Mouse (Mus musculus) forebrain, embryonic 12.5 days (tissue): Measurements from ENCODE around the gene Sprr4. TPM values are rescaled to one million over a fixed set of nuclear protein-coding genes. Genes with fewer than 3 reads are reported as not detected.
"Not testable (repeated sequence)": the region's sequence is repeated elsewhere in the genome, so short reads cannot be mapped to it uniquely, and the experiment has no call there.

Experiments
- ATAC-seq: fragments of 200-750 bp; cut with Nextera tagmentation; 2 replicates; pipeline ENCODE4 v1.8.0; 2017; ENCODE audit warnings: moderate TSS enrichment; ENCODE audit not compliant: low FRiP score
- H3K27ac ChIP-seq: fragments of 300-500 bp; sonication (generic); 2 replicates; pipeline ENCODE4 v1.5.1; 2016; ENCODE audit warnings: mild to moderate bottlenecking
- H3K27me3 ChIP-seq: fragments of 300-500 bp; sonication (generic); 2 replicates; pipeline ENCODE4 v1.6.1; 2016; ENCODE audit warnings: mild to moderate bottlenecking
- H3K36me3 ChIP-seq: fragments of 300-500 bp; sonication (generic); replicated peaks from 2 replicates; pipeline ENCODE4 v1.6.1; 2016; ENCODE audit warnings: mild to moderate bottlenecking
- H3K4me1 ChIP-seq: fragments of 300-500 bp; sonication (generic); 2 replicates; pipeline ENCODE4 v1.6.1; 2016
- H3K4me2 ChIP-seq: fragments of 300-500 bp; sonication (generic); 2 replicates; pipeline ENCODE4 v1.6.1; 2016; ENCODE audit warnings: mild to moderate bottlenecking, moderate library complexity
- H3K4me3 ChIP-seq: fragments of 300-500 bp; sonication (generic); replicated peaks from 2 replicates; pipeline ENCODE4 v1.5.1; 2016; ENCODE audit warnings: mild to moderate bottlenecking
- H3K9ac ChIP-seq: fragments of 300-500 bp; sonication (generic); 2 replicates; pipeline ENCODE4 v1.6.1; 2016; ENCODE audit warnings: mild to moderate bottlenecking
- H3K9me3 ChIP-seq: fragments of 300-500 bp; sonication (generic); 2 replicates; pipeline ENCODE4 v1.6.1; 2016
- WGBS: fragments of 180-500 bp; shearing (Covaris S2); methylation state at CpG from one replicate; pipeline ENCODE4 v1.1.7; 2016; 5-methylcytosine and 5-hydroxymethylcytosine counted together
- polyA plus RNA-seq: library from polyadenylated mRNA; unstranded; fragments of >200 nt; fragmentation: Nextera tagmentation; extraction: Ambion mirVana; gene quantifications from 2 replicates; pipeline ENCODE4 v1.2.1, GENCODE M21; 2016

Sprr4 gene
- polyA plus RNA-seq: not detected in 2 replicates

GRCm38 (mm10) chr3:92500393-92500792 is at the start of gene Sprr4:
Sprr4 (minus strand) TSS chr3:92500493.
- H3K9ac ChIP-seq: no peak within 1 kb of the TSS
- 93% methylated on average over 1 of the region's 1 CpGs for WGBS
- H3K9me3 ChIP-seq: no peaks in the 10 kb centered on the region
- H3K4me2 ChIP-seq: no peak within 1 kb of the TSS
- no peak within 1 kb of the TSS for H3K4me3 ChIP-seq
- no peaks in the 10 kb centered on the region for H3K27me3 ChIP-seq
- no peaks in the 10 kb centered on the region for H3K4me1 ChIP-seq
- no peak within 1 kb of the TSS for H3K27ac ChIP-seq
- no peak for ATAC-seq
- H3K36me3 ChIP-seq: no peaks in the 10 kb centered on the region

GRCm38 (mm10) chr3:92534411-92534810 is 34.1 kb upstream of the Sprr4 start, which contains the start of gene 2310046K23Rik:
2310046K23Rik (minus strand) TSS chr3:92534511.
- no peaks in the 10 kb centered on the region for H3K36me3 ChIP-seq
- 86% methylated on average over 3 of the region's 3 CpGs for WGBS
- H3K4me1 ChIP-seq: no peaks in the 10 kb centered on the region
- H3K9me3 ChIP-seq: no peaks in the 10 kb centered on the region
- no peak within 1 kb of the TSS for H3K9ac ChIP-seq
- ATAC-seq: no peak
- H3K4me3 ChIP-seq: no peak within 1 kb of the TSS
- H3K27me3 ChIP-seq: no peaks in the 10 kb centered on the region
- no peak within 1 kb of the TSS for H3K27ac ChIP-seq
- no peak within 1 kb of the TSS for H3K4me2 ChIP-seq

- Histone ChIP-seq H3K36me3 (no peaks in the 10 kb centered on the region), H3K4me3 (no peak overlapping the region), H3K9me3 (no peaks in the 10 kb centered on the region), H3K4me1 (no peaks in the 10 kb centered on the region), H3K27ac (no peak overlapping the region), H3K4me2 (no peak overlapping the region), H3K27me3 (no peaks in the 10 kb centered on the region), H3K9ac (no peak overlapping the region)
- ATAC-seq: no peak
These were observed 12.0 kb upstream of the Sprr4 start for GRCm38 (mm10) chr3:92512325-92512724.

GRCm38 (mm10) chr3:92510786-92511185 is 10.5 kb upstream of the Sprr4 start:
- Histone ChIP-seq H3K9ac (no peak overlapping the region), H3K4me1 (no peaks in the 10 kb centered on the region), H3K4me3 (no peak overlapping the region), H3K4me2 (no peak overlapping the region), H3K36me3 (no peaks in the 10 kb centered on the region), H3K27me3 (no peaks in the 10 kb centered on the region), H3K27ac (no peak overlapping the region), H3K9me3 (no peaks in the 10 kb centered on the region)
- ATAC-seq: no peak

- Histone ChIP-seq H3K9ac (no peak overlapping the region), H3K4me1 (no peaks in the 10 kb centered on the region), H3K27me3 (no peaks in the 10 kb centered on the region), H3K36me3 (no peaks in the 10 kb centered on the region), H3K4me2 (no peak overlapping the region), H3K9me3 (no peaks in the 10 kb centered on the region), H3K27ac (no peak overlapping the region), H3K4me3 (no peak overlapping the region)
- no peak for ATAC-seq
- 93% methylated on average over 1 of the region's 1 CpGs for WGBS
These were observed 7.9 kb upstream of the Sprr4 start for GRCm38 (mm10) chr3:92508185-92508584.

GRCm38 (mm10) chr3:92503528-92503927 is 3.2 kb upstream of the Sprr4 start:
- no peak overlapping the region for H3K4me2 ChIP-seq
- no peaks in the 10 kb centered on the region for H3K27me3 ChIP-seq
- H3K9ac ChIP-seq: no peak overlapping the region
- no peak overlapping the region for H3K4me3 ChIP-seq
- no peak overlapping the region for H3K27ac ChIP-seq
- H3K36me3 ChIP-seq: no peaks in the 10 kb centered on the region
- H3K4me1 ChIP-seq: no peaks in the 10 kb centered on the region
- H3K9me3 ChIP-seq: no peaks in the 10 kb centered on the region
- no peak for ATAC-seq

GRCm38 (mm10) chr3:92490262-92490661 is 10.0 kb downstream of the Sprr4 start:
- H3K36me3 ChIP-seq, H3K27me3 ChIP-seq, H3K4me2 ChIP-seq, ATAC-seq, H3K4me1 ChIP-seq, H3K9me3 ChIP-seq, H3K27ac ChIP-seq, H3K4me3 ChIP-seq, H3K9ac ChIP-seq: not testable (repeated sequence)

- no peak overlapping the region for H3K4me2 ChIP-seq
- H3K4me3 ChIP-seq: no peak overlapping the region
- WGBS: 76% methylated on average over 1 of the region's 1 CpGs
- no peaks in the 10 kb centered on the region for H3K27me3 ChIP-seq
- no peak for ATAC-seq
- no peaks in the 10 kb centered on the region for H3K9me3 ChIP-seq
- H3K4me1 ChIP-seq: no peaks in the 10 kb centered on the region
- no peaks in the 10 kb centered on the region for H3K36me3 ChIP-seq
- H3K27ac ChIP-seq: no peak overlapping the region
- no peak overlapping the region for H3K9ac ChIP-seq
These were observed 14.0 kb downstream of the Sprr4 start for GRCm38 (mm10) chr3:92486307-92486706.

- no peaks in the 10 kb centered on the region for H3K27me3 ChIP-seq
- no peak within 1 kb of the TSS for H3K27ac ChIP-seq
- ATAC-seq: no peak
- no peaks in the 10 kb centered on the region for H3K4me1 ChIP-seq
- no peak within 1 kb of the TSS for H3K9ac ChIP-seq
- no peak within 1 kb of the TSS for H3K4me3 ChIP-seq
- H3K4me2 ChIP-seq: no peak within 1 kb of the TSS
- no peaks in the 10 kb centered on the region for H3K9me3 ChIP-seq
- H3K36me3 ChIP-seq: no peaks in the 10 kb centered on the region
These were observed 14.4 kb downstream of the Sprr4 start, which contains the start of gene Sprr1a for GRCm38 (mm10) chr3:92485863-92486262. Sprr1a (minus strand) TSS chr3:92485895.

- not testable (repeated sequence) for H3K36me3 ChIP-seq, H3K27ac ChIP-seq
These were observed 19.0 kb downstream of the Sprr4 start for GRCm38 (mm10) chr3:92481249-92481648.

GRCm38 (mm10) chr3:92470111-92470510 is 30.2 kb downstream of the Sprr4 start:
- 86% methylated on average over 2 of the region's 2 CpGs for WGBS
- ATAC-seq: no peak
- no peak overlapping the region for H3K27ac ChIP-seq
- no peaks in the 10 kb centered on the region for H3K9me3 ChIP-seq
- H3K4me2 ChIP-seq: no peak overlapping the region
- H3K27me3 ChIP-seq: no peaks in the 10 kb centered on the region
- H3K4me1 ChIP-seq: no peaks in the 10 kb centered on the region; the same call in 1 of the 2 replicates
- no peak overlapping the region for H3K4me3 ChIP-seq
- no peaks in the 10 kb centered on the region for H3K36me3 ChIP-seq
- no peak overlapping the region for H3K9ac ChIP-seq

More at GRCm38 (mm10) chr3:92481249-92481648, 19.0 kb downstream of the Sprr4 start:
- H3K9me3 ChIP-seq, H3K27me3 ChIP-seq, H3K9ac ChIP-seq, ATAC-seq, H3K4me1 ChIP-seq, H3K4me2 ChIP-seq, H3K4me3 ChIP-seq: not testable (repeated sequence)

GRCm38 (mm10) chr3:92467424-92467823 is 32.9 kb downstream of the Sprr4 start:
- Histone ChIP-seq H3K4me3 (no peak overlapping the region), H3K27ac (no peak overlapping the region), H3K9ac (no peak overlapping the region), H3K27me3 (no peaks in the 10 kb centered on the region), H3K9me3 (no peaks in the 10 kb centered on the region), H3K4me2 (no peak overlapping the region), H3K4me1 (no peaks in the 10 kb centered on the region; the same call in 1 of the 2 replicates), H3K36me3 (no peaks in the 10 kb centered on the region)
- no peak for ATAC-seq

- Histone ChIP-seq H3K4me3 (no peak overlapping the region), H3K9ac (no peak overlapping the region), H3K4me2 (no peak overlapping the region), H3K27ac (no peak overlapping the region), H3K36me3 (no peaks in the 10 kb centered on the region), H3K9me3 (no peaks in the 10 kb centered on the region), H3K27me3 (no peaks in the 10 kb centered on the region), H3K4me1 (no peaks in the 10 kb centered on the region; the same call in 1 of the 2 replicates)
- 88% methylated on average over 1 of the region's 1 CpGs for WGBS
- ATAC-seq: no peak
These were observed 33.7 kb downstream of the Sprr4 start for GRCm38 (mm10) chr3:92466576-92466975.

GRCm38 (mm10) chr3:92458620-92459019 is 41.7 kb downstream of the Sprr4 start, which contains the start of gene Sprr3:
Sprr3 (minus strand) TSS chr3:92458720.
- Histone ChIP-seq H3K9me3 (no peaks in the 10 kb centered on the region), H3K27me3 (no peaks in the 10 kb centered on the region), H3K4me2 (no peak within 1 kb of the TSS), H3K9ac (no peak within 1 kb of the TSS), H3K4me1 (no peaks in the 10 kb centered on the region), H3K4me3 (no peak within 1 kb of the TSS), H3K36me3 (no peaks in the 10 kb centered on the region), H3K27ac (no peak within 1 kb of the TSS)
- no peak for ATAC-seq
- WGBS: 68% methylated on average over 2 of the region's 2 CpGs
